Mouse (Mus musculus): Measurements from ENCODE around the gene Cd209e. TPM values are rescaled to one million over a fixed set of nuclear protein-coding genes. Genes with fewer than 3 reads are reported as not detected.

The Cd209e gene
- not detected for polyA plus RNA-seq (2017; shearing (Covaris generic))

DNA sequence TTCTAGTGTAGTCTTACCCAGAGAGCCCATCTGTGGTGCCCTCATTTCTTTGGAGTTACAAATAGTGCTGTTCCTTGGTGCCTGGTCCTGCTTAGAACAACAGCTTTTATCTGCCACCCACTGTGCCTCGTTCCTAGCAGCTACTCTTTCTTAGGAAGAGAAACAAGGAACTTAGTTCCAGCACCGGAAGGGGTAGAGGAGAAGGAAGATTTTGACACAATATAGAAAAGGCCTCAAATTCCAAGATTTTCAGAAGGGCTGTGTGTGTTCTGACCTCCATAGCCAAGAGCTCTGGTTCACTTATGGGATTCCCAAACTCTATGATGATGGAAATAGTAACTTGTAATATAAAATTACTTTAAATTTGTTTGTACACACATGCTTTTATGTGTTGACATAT is at the start of gene Cd209e:
Gene Cd209e (minus strand): TSS at position 101 of the 400 bp plus-strand sequence.

DNA sequence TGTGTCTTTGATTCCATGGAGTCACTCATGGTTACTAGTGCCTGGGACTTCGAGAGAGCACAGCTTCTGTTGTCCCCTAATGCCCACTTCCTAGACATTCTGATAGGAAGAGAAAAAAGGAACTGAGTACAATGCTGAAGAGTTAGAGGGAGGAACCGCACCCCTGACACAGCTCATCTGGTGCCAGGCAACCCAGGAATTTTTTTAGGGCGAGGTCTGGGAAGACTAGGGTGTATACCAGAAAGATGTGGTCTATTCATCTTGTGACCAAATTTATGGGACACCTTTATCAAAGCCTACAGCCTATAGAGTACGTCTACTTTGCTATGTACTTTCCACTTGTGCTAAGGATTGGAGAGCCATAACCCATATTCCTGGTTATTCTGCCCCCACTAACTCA is 24.3 kb upstream of the Cd209e start, which contains the start of gene Cd209d:
Gene Cd209d (minus strand): TSS at position 101 of the 400 bp plus-strand sequence.

Other genes with a start within 250 kb of the Cd209e start
- 121 TPM for gene Xab2, start 233.0 kb downstream of the Cd209e start, polyA plus RNA-seq (2017; shearing (Covaris generic))
- gene Pet100, start 232.8 kb downstream of the Cd209e start, polyA plus RNA-seq (2017; shearing (Covaris generic)) = 67.6 TPM
- gene Pcp2, start 228.8 kb downstream of the Cd209e start, polyA plus RNA-seq (2017; shearing (Covaris generic)) = not detected
- gene Stxbp2, start 223.4 kb downstream of the Cd209e start, polyA plus RNA-seq (2017; shearing (Covaris generic)) = 200 TPM
- gene Retn, start 198.5 kb downstream of the Cd209e start, polyA plus RNA-seq (2017; shearing (Covaris generic)) = not detected
- gene Mcemp1, start 188.6 kb downstream of the Cd209e start, polyA plus RNA-seq (2017; shearing (Covaris generic)) = not detected
- gene Fcor, start 181.9 kb downstream of the Cd209e start, polyA plus RNA-seq (2017; shearing (Covaris generic)) = not detected
- gene Trappc5, start 178.0 kb downstream of the Cd209e start, polyA plus RNA-seq (2017; shearing (Covaris generic)) = 19.1 TPM
- not detected for gene Fcer2a, start 160.1 kb downstream of the Cd209e start, polyA plus RNA-seq (2017; shearing (Covaris generic))
- not detected for gene Clec4g, start 133.7 kb downstream of the Cd209e start, polyA plus RNA-seq (2017; shearing (Covaris generic))
- gene Cd209a, start 105.3 kb downstream of the Cd209e start, polyA plus RNA-seq (2017; shearing (Covaris generic)) = not detected
- gene Cd209d, start 24.2 kb upstream of the Cd209e start, polyA plus RNA-seq (2017; shearing (Covaris generic)) = not detected
- not detected for gene Cd209b, start 72.5 kb upstream of the Cd209e start, polyA plus RNA-seq (2017; shearing (Covaris generic))
- 1.3 TPM for gene Cd209c, start 100.4 kb upstream of the Cd209e start, polyA plus RNA-seq (2017; shearing (Covaris generic))

Measured in naive thymus-derived CD4-positive, alpha-beta T cell, adult 5 months (primary cell).